Mouse (Mus musculus) lung, embryonic 16.5 days (tissue): Measurements from ENCODE around the gene Zfp385b. TPM values are rescaled to one million over a fixed set of nuclear protein-coding genes. Genes with fewer than 3 reads are reported as not detected.

Experiments
- ATAC-seq: fragments of 200-750 bp; cut with Nextera tagmentation; 2 replicates; pipeline ENCODE4 v1.8.0; 2017; ENCODE audit warnings: low read depth, mild to moderate bottlenecking, moderate library complexity
- H3K27ac ChIP-seq: fragments of 300-500 bp; sonication (generic); 2 replicates; pipeline ENCODE4 v1.5.1; 2014; ENCODE audit warnings: mild to moderate bottlenecking, control low read depth, low read length
- H3K27me3 ChIP-seq: fragments of 300-500 bp; sonication (generic); 2 replicates; pipeline ENCODE4 v1.6.1; 2014; ENCODE audit warnings: low read depth, low read length, mixed read lengths; ENCODE audit not compliant: control insufficient read depth, insufficient read depth
- H3K36me3 ChIP-seq: fragments of 300-500 bp; sonication (generic); 2 replicates; pipeline ENCODE4 v1.6.1; 2014; ENCODE audit warnings: low read length; ENCODE audit not compliant: control insufficient read depth, insufficient read depth
- H3K4me1 ChIP-seq: fragments of 300-500 bp; sonication (generic); replicated peaks from 2 replicates; pipeline ENCODE4 v1.6.1; 2014; ENCODE audit warnings: low read length, mixed read lengths; ENCODE audit not compliant: control insufficient read depth, insufficient read depth
- H3K4me2 ChIP-seq: fragments of 300-500 bp; sonication (generic); 2 replicates; pipeline ENCODE4 v1.6.1; 2014; ENCODE audit warnings: low read depth, low read length, control low read depth
- H3K4me3 ChIP-seq: fragments of 300-500 bp; sonication (generic); 2 replicates; pipeline ENCODE4 v1.5.1; 2014; ENCODE audit warnings: mild to moderate bottlenecking, low read length, control low read depth
- H3K9ac ChIP-seq: fragments of 300-500 bp; sonication (generic); 2 replicates; pipeline ENCODE4 v1.6.1; 2014; ENCODE audit warnings: low read length, control low read depth
- H3K9me3 ChIP-seq: fragments of 300-500 bp; sonication (generic); 2 replicates; pipeline ENCODE4 v1.6.1; 2016; ENCODE audit warnings: low read length; ENCODE audit not compliant: control insufficient read depth
- WGBS: fragments of 180-500 bp; shearing (Covaris S2); extraction: QIAGEN DNeasy Blood & Tissue Kit; methylation state at CpG from one replicate; pipeline ENCODE4 v1.1.7; 2014; 5-methylcytosine and 5-hydroxymethylcytosine counted together
- polyA plus RNA-seq: library from polyadenylated mRNA; unstranded; fragments of >200 nt; fragmentation: Nextera tagmentation; extraction: Ambion mirVana; gene quantifications from 2 replicates; pipeline ENCODE4 v1.2.1, GENCODE M21; 2015

Gene Zfp385b
- polyA plus RNA-seq, 1 experiment from 2014 or later = 7.0 TPM

DNA sequence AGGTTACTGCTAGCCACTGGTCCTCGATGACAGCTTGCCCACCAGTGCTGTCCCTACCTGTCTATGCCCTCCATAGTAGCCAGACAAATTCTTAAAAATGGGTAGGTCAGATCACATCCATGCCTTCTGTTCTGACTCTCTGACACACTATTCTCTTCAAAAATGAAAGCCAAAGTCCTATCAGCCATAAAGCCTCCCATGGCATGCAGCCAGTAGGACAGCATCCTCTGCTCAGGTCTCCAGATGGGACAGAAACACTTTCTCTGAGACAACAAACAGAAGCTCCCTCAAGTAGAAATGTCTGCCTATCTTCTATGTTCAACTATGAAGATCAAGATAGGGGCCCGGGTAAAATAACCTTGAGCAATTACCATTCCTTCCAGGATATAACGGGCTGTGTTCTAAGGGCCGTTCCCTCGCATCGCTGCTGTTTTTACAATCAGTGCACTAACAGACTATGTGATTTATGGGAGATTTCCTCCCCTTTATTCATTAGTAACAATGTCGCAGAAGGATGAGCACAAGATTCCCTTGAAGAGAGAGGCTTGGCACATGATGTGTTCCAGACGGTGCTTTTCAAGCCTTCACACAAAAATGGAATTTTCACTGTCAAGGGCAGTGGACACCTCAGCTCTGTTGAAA, 49.3 kb downstream of the Zfp385b start:
- no peaks in the 10 kb centered on the region; the same call in 1 of the 2 replicates for H3K4me1 ChIP-seq
- H3K4me2 ChIP-seq = no peak overlapping the region
- H3K27ac ChIP-seq = no peak overlapping the region
- no peaks in the 10 kb centered on the region for H3K36me3 ChIP-seq
- 61% methylated on average over 8 of the region's 8 CpGs for WGBS
- H3K4me3 ChIP-seq = no peak overlapping the region
- no peak for ATAC-seq
- no peaks in the 10 kb centered on the region for H3K9me3 ChIP-seq
- no peak overlapping the region for H3K9ac ChIP-seq
- no peaks in the 10 kb centered on the region for H3K27me3 ChIP-seq

DNA sequence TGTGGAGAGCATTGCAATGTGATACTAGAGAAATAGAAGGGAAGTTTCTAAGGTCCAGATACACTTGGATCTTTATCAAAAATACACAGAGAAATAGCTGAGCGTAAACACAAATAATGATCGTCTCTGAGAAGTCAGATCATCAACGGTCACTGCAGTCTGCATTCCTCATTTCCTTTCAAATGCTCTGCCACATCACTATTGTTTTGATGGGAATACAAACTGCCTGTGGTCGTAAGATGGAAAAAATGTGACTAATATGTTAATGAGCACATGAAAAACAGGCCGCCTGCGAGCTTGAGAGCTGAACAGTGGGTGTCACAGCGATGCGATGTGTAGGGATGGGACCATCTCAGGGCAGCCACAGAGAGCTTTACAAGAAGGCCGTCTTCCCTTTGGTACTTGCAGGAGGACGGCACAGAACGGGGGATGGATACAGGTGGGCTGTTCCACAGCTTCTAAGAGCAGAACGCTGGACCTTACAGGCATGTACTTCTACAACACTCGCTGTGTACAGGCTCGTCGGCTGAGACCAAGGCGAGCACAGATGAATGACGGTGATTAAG, 51.0 kb downstream of the Zfp385b start:
- Histone ChIP-seq H3K27ac (no peak overlapping the region), H3K9me3 (no peaks in the 10 kb centered on the region), H3K4me2 (no peak overlapping the region), H3K4me3 (no peak overlapping the region), H3K27me3 (no peaks in the 10 kb centered on the region), H3K4me1 (no peaks in the 10 kb centered on the region), H3K36me3 (no peaks in the 10 kb centered on the region), H3K9ac (no peak overlapping the region)
- WGBS = 69% methylated on average over 17 of the region's 17 CpGs
- ATAC-seq = no peak

DNA sequence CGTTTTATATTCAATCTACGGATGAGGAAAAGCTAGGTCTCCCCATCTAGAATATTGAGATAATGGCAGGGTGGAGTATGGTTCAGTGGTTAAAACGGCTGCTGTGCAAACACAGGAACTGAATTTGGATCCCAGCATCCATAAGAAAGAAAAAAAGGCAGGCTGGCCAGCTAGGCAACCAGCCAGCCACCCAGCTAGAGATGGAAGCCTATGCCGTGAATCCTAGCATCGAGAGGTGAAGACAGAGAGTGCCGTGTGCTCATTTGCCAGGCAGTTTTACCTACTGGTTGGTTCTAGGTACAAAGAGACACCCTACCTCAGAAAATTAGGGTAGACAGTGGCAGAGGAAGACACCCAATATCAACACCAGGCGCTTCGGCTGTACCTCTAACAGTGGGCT, 57.5 kb downstream of the Zfp385b start:
- no peak for ATAC-seq
- H3K4me2 ChIP-seq = no peak overlapping the region
- H3K4me3 ChIP-seq = no peak overlapping the region
- H3K9ac ChIP-seq = no peak overlapping the region
- WGBS = 87% methylated on average over 8 of the region's 8 CpGs
- no peaks in the 10 kb centered on the region for H3K27me3 ChIP-seq
- no peaks in the 10 kb centered on the region for H3K9me3 ChIP-seq
- H3K36me3 ChIP-seq = no peaks in the 10 kb centered on the region
- H3K27ac ChIP-seq = no peak overlapping the region
- H3K4me1 ChIP-seq = no peaks in the 10 kb centered on the region

DNA sequence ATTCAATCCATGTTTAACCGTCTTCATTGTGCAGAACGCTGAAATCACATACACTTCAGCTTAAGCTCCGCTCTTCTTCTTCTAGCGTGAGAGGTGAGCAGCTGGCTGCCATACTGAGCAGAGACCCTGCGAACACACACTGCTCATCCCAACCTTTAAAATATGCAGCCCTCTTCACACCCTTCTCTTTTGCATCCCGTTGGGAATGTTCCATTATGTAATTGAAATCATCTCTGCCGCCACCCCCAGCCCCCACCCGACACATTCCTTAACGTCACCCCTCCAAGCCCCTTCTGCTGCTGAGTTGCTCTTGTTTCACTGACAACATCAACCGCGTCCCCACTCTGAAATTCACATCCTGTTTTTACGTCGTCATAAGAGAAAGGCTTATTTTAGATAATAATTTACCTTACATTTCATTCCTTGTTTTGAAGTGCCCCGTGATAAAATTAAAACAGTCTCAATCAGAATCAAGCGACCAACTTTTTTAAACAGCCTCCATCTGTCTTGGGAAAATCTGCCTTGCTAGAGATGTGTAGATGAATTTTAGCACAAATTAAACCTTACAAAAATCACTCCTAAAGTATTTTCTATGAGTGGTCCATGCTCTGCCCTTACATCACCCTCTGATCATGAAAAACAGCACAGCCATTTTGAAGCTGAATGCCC, 60.9 kb downstream of the Zfp385b start:
- Histone ChIP-seq H3K4me2 (no peak overlapping the region), H3K9ac (no peak overlapping the region), H3K27me3 (no peaks in the 10 kb centered on the region), H3K36me3 (no peaks in the 10 kb centered on the region), H3K9me3 (no peaks in the 10 kb centered on the region), H3K4me1 (no peaks in the 10 kb centered on the region), H3K27ac (no peak overlapping the region), H3K4me3 (no peak overlapping the region)
- no peak for ATAC-seq
- WGBS = 56% methylated on average over 15 of the region's 15 CpGs

DNA sequence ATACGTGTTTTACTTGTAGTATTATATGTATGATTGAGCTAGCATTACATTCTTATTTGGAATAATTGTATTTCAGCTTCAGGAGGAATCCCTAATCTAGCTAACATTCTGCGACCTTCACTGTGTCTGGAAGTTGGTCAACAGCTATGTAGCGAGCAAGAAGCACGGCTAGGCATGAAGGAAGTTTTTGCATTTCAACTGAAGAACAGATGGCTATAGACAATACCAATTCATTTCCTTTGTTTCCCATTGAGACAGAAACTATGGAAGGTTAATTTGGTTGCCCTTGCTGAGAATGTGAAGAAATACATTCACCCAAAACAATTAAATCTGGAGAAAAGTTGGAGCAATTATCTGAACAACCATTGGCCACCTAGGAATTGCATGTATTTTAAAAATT, 66.9 kb downstream of the Zfp385b start:
- ATAC-seq = no peak
- Histone ChIP-seq H3K9me3 (no peaks in the 10 kb centered on the region), H3K4me2 (no peak overlapping the region), H3K4me3 (no peak overlapping the region), H3K27ac (no peak overlapping the region), H3K36me3 (no peaks in the 10 kb centered on the region), H3K9ac (no peak overlapping the region), H3K27me3 (no peaks in the 10 kb centered on the region), H3K4me1 (no peaks in the 10 kb centered on the region)
- 86% methylated on average over 4 of the region's 4 CpGs for WGBS

DNA sequence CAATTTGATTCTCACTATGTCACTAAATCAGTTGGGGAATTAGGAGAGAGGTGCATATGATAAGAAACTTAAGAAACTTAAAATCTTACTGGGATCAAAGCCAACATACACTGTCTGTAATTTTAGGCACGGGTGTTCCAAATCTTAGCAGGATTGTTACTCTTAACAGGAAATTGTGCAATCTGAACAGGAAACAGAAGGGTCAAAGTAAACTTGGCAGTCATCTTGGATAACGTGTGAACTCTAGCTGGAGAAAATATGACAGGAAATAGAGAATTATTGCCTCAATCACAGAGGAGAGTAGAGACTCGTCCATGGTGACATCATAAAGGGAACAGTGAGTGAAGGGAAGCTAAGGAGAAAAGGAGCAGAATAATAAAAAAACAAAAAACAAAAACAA, 69.8 kb downstream of the Zfp385b start:
- no peaks in the 10 kb centered on the region for H3K27me3 ChIP-seq
- H3K4me2 ChIP-seq = no peak overlapping the region
- no peaks in the 10 kb centered on the region for H3K36me3 ChIP-seq
- 24% methylated on average over 3 of the region's 3 CpGs for WGBS
- no peaks in the 10 kb centered on the region for H3K9me3 ChIP-seq
- no peak overlapping the region for H3K9ac ChIP-seq
- no peaks in the 10 kb centered on the region for H3K4me1 ChIP-seq
- H3K4me3 ChIP-seq = no peak overlapping the region
- H3K27ac ChIP-seq = no peak overlapping the region
- no peak; the same call in 1 of the 2 replicates for ATAC-seq

DNA sequence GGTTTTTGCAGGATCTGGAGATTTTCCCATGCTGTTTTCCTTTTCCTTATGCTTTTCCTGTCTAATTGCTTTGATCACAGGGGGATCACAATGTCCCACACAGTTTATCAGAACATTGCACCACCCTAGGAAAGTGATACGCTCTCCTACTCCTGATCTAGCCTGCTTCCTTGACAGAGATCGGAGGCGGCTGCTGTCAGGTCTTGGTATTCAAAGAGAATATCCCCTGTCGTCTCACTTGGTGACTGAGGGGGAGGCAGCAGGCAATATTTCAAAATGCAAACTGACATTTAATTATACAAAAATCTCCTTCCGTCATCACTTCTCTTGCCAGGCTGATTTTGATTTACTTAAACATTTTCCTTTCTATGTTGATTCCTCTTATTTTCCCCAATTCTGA, 73.0 kb downstream of the Zfp385b start:
- H3K4me1 ChIP-seq = no peaks in the 10 kb centered on the region
- WGBS = 50% methylated on average over 5 of the region's 5 CpGs
- ATAC-seq = no peak
- H3K36me3 ChIP-seq = no peaks in the 10 kb centered on the region
- H3K4me2 ChIP-seq = no peak overlapping the region
- no peak overlapping the region for H3K9ac ChIP-seq
- no peaks in the 10 kb centered on the region for H3K9me3 ChIP-seq
- H3K27me3 ChIP-seq = no peaks in the 10 kb centered on the region
- no peak overlapping the region for H3K4me3 ChIP-seq
- H3K27ac ChIP-seq = no peak overlapping the region

DNA sequence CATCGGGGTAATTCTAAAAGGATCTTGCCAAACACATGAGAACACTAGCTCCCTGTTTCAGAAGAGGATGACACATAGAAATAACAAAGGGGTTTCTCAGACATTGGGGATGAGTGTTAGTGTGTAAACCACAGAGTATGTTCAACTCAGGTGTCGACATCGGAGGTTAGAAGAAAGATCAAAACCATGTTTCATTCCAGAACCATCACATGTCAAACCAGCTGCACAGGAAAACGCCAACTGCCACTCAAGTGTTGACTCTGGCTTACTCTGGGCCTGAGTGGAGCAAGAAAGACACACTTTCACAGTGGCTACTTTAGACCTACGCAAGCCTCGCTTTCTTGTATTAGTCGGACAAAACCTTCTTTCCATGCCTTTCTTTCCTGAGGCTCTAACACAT, 74.2 kb downstream of the Zfp385b start:
- no peak for ATAC-seq
- Histone ChIP-seq H3K36me3 (no peaks in the 10 kb centered on the region), H3K4me3 (no peak overlapping the region), H3K4me1 (no peaks in the 10 kb centered on the region), H3K27me3 (no peaks in the 10 kb centered on the region), H3K27ac (no peak overlapping the region), H3K4me2 (no peak overlapping the region), H3K9ac (no peak overlapping the region), H3K9me3 (no peaks in the 10 kb centered on the region)
- WGBS = 59% methylated on average over 7 of the region's 7 CpGs

DNA sequence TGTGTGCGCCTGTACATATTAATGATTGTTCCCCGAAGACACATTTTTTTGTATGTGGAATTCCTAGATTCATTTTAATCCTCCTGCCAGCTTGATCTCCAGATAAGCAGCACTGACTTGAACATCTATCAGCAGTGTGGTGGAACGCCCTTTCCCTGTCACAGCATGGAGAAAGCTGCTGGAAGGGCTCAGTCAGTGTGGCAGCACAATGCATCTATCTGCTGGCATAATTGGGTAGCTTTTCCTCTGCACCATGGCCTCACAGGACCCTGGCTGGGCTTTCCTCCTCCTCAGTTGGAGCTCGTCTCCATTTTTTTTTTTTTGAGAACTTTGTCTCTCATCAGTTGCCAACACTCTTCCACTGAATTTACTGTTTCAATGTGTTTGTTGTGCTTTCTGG, 77.1 kb downstream of the Zfp385b start:
- Histone ChIP-seq H3K27ac (no peak overlapping the region), H3K27me3 (no peaks in the 10 kb centered on the region), H3K4me2 (no peak overlapping the region), H3K4me3 (no peak overlapping the region), H3K9ac (no peak overlapping the region), H3K36me3 (no peaks in the 10 kb centered on the region), H3K9me3 (no peaks in the 10 kb centered on the region), H3K4me1 (no peaks in the 10 kb centered on the region)
- no peak for ATAC-seq
- WGBS = 56% methylated on average over 4 of the region's 4 CpGs
